Mouse (Mus musculus): ENCODE measurements around the gene Dner. TPM values are rescaled to one million over a fixed set of nuclear protein-coding genes. Genes with fewer than 3 reads are reported as not detected.
"Not testable (repeated sequence)": the region's sequence is repeated elsewhere in the genome, so short reads cannot be mapped to it uniquely, and the experiment has no call there.

Gene Dner
- polyA plus RNA-seq, 1 experiment from 2014 or later, result 28.5 TPM

DNA sequence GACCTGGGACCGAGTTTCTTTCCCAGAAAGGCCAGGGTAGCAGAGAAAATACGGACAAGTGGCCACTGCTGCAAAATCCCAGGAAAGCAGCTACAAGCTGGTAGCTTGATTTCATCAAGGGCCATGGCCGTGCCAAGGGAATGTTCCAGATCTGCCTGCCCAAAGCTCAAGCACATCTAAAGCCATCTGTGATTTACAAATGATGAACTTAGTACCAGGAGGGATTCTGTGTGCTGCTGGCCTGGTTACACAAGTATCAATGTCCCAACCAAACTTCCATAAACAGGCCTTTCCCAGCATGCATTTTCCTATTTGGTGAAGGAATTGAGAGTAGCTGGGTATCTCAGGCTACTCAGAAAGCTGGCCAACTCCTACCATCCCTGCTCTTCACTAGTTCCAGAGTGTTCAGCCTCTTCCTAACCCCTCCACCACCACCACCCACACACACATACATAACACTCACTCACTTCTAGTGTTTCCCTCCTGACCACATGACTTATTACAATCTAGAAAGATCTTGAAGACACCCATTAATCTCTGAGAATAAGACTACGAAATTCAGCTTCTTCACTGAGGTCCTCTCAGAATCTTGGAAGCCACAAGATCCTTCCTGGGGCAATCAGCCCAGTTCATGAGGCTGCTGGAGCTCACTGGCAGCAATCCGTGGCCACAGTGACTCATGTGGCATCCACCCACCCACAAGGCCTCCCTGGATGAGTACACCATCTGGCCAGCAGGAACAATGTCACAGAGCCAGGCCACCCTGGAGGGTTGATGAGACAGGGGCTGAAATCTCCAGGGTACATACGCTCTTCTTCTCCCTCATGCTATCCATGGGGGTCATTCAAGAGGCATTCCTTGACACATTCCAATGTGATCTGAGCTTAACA, 336.2 kb downstream of the Dner start:
- Histone ChIP-seq H3K27me3 (ENCODE audit: control insufficient read depth, insufficient read depth, low read length) (no peaks in the 10 kb centered on the region), H3K4me3 (ENCODE audit: low read depth, low read length) (no peak overlapping the region), H3K27ac (ENCODE audit: low read depth, low read length) (no peak overlapping the region), H3K4me2 (ENCODE audit: low read depth, low read length, severe bottlenecking) (no peak overlapping the region), H3K9ac (ENCODE audit: low read length) (no peak overlapping the region), H3K36me3 (ENCODE audit: control insufficient read depth, insufficient read depth, low read length) (no peaks in the 10 kb centered on the region), H3K9me3 (ENCODE audit: control insufficient read depth, low read length) (no peaks in the 10 kb centered on the region), H3K4me1 (replicated peaks; ENCODE audit: control insufficient read depth, insufficient read depth, low read length) (no peaks in the 10 kb centered on the region)
- ATAC-seq (replicated peaks; ENCODE audit: low FRiP score), result no peak
- 80% methylated on average over 6 of the region's 6 CpGs for WGBS
- no peak for DNase-seq (ENCODE audit: low spot score)

DNA sequence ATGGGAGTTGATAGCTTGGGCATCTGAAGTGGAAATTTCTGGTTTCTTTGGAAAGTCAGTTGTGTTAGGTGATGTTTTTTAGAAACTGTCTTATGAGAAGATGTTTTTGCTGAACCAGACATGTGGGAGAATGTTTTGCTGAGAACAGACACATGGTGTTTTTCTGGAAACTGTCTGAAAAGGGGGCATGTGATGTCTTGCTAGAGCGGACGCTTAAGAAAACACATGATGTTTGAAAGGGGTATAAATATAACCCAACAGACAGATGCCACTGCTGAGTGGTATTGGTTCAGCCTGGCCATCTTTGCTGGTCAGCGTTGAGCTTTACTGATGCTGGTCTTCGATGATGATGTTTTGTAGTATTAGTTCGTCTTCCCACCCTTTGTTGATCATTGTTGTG, 338.8 kb downstream of the Dner start:
- ATAC-seq (replicated peaks; ENCODE audit: low FRiP score), result no peak
- Histone ChIP-seq H3K4me3 (ENCODE audit: low read depth, low read length) (no peak overlapping the region), H3K4me2 (ENCODE audit: low read depth, low read length, severe bottlenecking) (no peak overlapping the region), H3K27ac (ENCODE audit: low read depth, low read length) (no peak overlapping the region), H3K27me3 (ENCODE audit: control insufficient read depth, insufficient read depth, low read length) (no peaks in the 10 kb centered on the region), H3K9me3 (ENCODE audit: control insufficient read depth, low read length) (no peaks in the 10 kb centered on the region), H3K9ac (ENCODE audit: low read length) (no peak overlapping the region), H3K36me3 (ENCODE audit: control insufficient read depth, insufficient read depth, low read length) (no peaks in the 10 kb centered on the region), H3K4me1 (replicated peaks; ENCODE audit: control insufficient read depth, insufficient read depth, low read length) (no peaks in the 10 kb centered on the region)
- WGBS, result 93% methylated on average over 5 of the region's 5 CpGs
- no peak for DNase-seq (ENCODE audit: low spot score)

DNA sequence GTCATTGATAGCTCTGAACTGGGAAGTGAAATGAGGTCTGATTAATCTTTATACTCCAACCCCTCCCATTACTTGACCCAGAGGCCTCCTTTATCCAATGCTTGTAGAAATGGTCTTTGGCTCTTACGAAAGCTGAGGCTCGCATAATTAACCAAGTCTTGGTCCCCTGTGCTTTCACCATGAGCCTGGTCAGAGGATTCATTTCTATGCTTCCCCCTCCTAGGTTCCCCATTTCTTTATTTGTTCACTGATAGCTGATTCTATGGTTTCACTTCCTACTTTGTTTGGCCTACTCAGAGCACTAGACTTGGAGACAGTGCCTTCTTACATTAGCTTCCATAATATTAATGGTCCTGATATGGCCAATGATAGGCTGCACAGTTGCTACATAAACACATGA, 345.8 kb downstream of the Dner start:
- WGBS, result 93% methylated on average over 2 of the region's 2 CpGs
- no peak for ATAC-seq (replicated peaks; ENCODE audit: low FRiP score)

DNA sequence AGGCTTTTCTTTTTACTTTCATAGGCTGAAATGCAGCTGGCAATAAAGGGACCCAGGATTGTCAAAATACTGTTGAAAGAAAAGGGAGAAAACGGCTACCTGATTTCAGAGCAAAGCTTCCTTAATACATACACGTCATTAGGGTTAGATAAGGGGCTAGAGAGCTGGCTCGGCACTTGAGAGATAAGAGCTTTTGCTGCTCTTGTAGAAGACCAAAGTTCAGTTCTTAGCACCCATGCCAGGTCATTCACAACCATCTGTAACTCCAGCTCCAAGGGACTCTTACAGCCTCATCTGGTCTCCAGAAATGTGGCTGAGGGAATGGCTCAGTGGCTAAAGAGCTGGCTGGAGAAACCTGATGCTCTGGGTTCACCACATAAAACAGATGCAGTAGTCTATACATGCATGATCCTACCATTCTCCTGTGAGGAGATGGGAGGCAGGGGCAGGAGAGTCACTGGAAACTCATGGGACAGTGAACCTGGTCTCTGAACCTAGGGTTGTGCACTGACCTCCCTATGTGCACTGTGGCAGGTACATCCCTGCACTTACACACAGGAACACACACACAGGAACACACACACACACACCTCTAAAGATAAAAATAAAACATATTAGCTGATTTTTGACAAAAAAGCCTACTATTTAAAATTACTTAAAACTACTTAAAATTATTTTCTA, 348.1 kb downstream of the Dner start:
- no peak overlapping the region for H3K9ac ChIP-seq (ENCODE audit: low read length)
- H3K9me3 ChIP-seq (ENCODE audit: control insufficient read depth, low read length), result no peaks in the 10 kb centered on the region
- no peak overlapping the region for H3K27ac ChIP-seq (ENCODE audit: low read depth, low read length)
- DNase-seq (ENCODE audit: low spot score), result no peak
- ATAC-seq (replicated peaks; ENCODE audit: low FRiP score), result no peak
- 83% methylated on average over 3 of the region's 3 CpGs for WGBS
- H3K36me3 ChIP-seq (ENCODE audit: control insufficient read depth, insufficient read depth, low read length), result no peaks in the 10 kb centered on the region
- H3K4me3 ChIP-seq (ENCODE audit: low read depth, low read length), result no peak overlapping the region
- H3K27me3 ChIP-seq (ENCODE audit: control insufficient read depth, insufficient read depth, low read length), result no peaks in the 10 kb centered on the region
- no peaks in the 10 kb centered on the region for H3K4me1 ChIP-seq (replicated peaks; ENCODE audit: control insufficient read depth, insufficient read depth, low read length)
- no peak overlapping the region for H3K4me2 ChIP-seq (ENCODE audit: low read depth, low read length, severe bottlenecking)

More for the DNA sequence above, 345.8 kb downstream of the Dner start:
- Histone ChIP-seq H3K4me3 (ENCODE audit: low read depth, low read length) (no peak overlapping the region), H3K36me3 (ENCODE audit: control insufficient read depth, insufficient read depth, low read length) (no peaks in the 10 kb centered on the region), H3K27ac (ENCODE audit: low read depth, low read length) (no peak overlapping the region), H3K9ac (ENCODE audit: low read length) (no peak overlapping the region), H3K9me3 (ENCODE audit: control insufficient read depth, low read length) (no peaks in the 10 kb centered on the region), H3K27me3 (ENCODE audit: control insufficient read depth, insufficient read depth, low read length) (no peaks in the 10 kb centered on the region), H3K4me2 (ENCODE audit: low read depth, low read length, severe bottlenecking) (no peak overlapping the region), H3K4me1 (replicated peaks; ENCODE audit: control insufficient read depth, insufficient read depth, low read length) (no peaks in the 10 kb centered on the region)
- DNase-seq (ENCODE audit: low spot score), result no peak

- not testable (repeated sequence) for H3K4me2 ChIP-seq (ENCODE audit: low read depth, low read length, severe bottlenecking); H3K4me1 ChIP-seq (replicated peaks; ENCODE audit: control insufficient read depth, insufficient read depth, low read length); H3K27me3 ChIP-seq (ENCODE audit: control insufficient read depth, insufficient read depth, low read length); ATAC-seq (replicated peaks; ENCODE audit: low FRiP score); H3K36me3 ChIP-seq (ENCODE audit: control insufficient read depth, insufficient read depth, low read length); H3K9ac ChIP-seq (ENCODE audit: low read length); DNase-seq (ENCODE audit: low spot score); H3K27ac ChIP-seq (ENCODE audit: low read depth, low read length); H3K4me3 ChIP-seq (ENCODE audit: low read depth, low read length); H3K9me3 ChIP-seq (ENCODE audit: control insufficient read depth, low read length)
- 46% methylated on average over 3 of the region's 3 CpGs for WGBS
Measured at GRCm38 (mm10) chr1:84332797-84333196, 363.2 kb downstream of the Dner start.

DNA sequence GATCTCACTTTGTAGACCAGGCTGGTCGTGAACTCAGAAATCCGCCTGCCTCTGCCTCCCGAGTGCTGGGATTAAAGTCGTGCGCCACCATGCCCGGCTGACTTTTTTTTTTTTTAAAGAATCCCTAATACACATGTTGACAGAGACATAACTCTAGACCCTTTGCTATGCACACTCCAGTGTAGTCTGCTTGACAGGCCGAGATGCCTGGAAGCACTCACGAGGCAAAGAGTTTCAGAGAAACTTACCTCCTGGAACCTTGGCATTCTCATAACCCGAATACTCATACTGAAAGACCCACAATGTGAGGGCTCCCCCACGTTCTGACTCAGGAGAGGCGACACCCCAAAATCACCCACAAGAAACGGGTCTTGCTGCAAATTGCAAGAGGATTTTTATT, 364.2 kb downstream of the Dner start:
- not testable (repeated sequence) for H3K9me3 ChIP-seq (ENCODE audit: control insufficient read depth, low read length); H3K36me3 ChIP-seq (ENCODE audit: control insufficient read depth, insufficient read depth, low read length); H3K27me3 ChIP-seq (ENCODE audit: control insufficient read depth, insufficient read depth, low read length); H3K4me1 ChIP-seq (replicated peaks; ENCODE audit: control insufficient read depth, insufficient read depth, low read length); H3K9ac ChIP-seq (ENCODE audit: low read length); H3K4me2 ChIP-seq (ENCODE audit: low read depth, low read length, severe bottlenecking); H3K27ac ChIP-seq (ENCODE audit: low read depth, low read length); ATAC-seq (replicated peaks; ENCODE audit: low FRiP score); DNase-seq (ENCODE audit: low spot score); H3K4me3 ChIP-seq (ENCODE audit: low read depth, low read length)
- WGBS, result 91% methylated on average over 12 of the region's 12 CpGs

DNA sequence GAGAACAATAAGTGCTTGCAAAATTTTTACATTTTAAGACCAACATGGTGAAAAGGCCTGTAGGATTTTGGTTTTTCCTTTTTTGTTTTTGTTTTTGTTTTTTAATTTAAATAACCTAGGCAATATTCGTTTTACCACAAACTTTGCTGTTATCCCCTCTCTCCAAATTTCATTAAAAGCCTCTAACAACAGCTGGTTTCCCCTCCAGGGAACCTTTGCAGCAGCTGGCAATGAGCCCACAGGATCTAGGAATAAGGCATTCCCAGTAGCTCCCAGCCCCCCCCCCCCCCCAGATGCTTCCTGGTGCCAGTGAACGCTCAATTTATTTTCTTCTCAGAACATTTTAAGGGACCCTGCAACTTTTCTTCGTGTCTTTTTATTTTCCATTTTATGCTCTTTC, 370.7 kb downstream of the Dner start:
- H3K36me3 ChIP-seq (ENCODE audit: control insufficient read depth, insufficient read depth, low read length), result no peaks in the 10 kb centered on the region
- ATAC-seq (replicated peaks; ENCODE audit: low FRiP score), result no peak
- no peak overlapping the region for H3K27ac ChIP-seq (ENCODE audit: low read depth, low read length)
- no peaks in the 10 kb centered on the region for H3K4me1 ChIP-seq (replicated peaks; ENCODE audit: control insufficient read depth, insufficient read depth, low read length)
- no peak overlapping the region for H3K4me2 ChIP-seq (ENCODE audit: low read depth, low read length, severe bottlenecking)
- no peak for DNase-seq (ENCODE audit: low spot score)
- WGBS, result 68% methylated on average over 3 of the region's 3 CpGs
- no peak overlapping the region for H3K4me3 ChIP-seq (ENCODE audit: low read depth, low read length)
- no peak overlapping the region for H3K9ac ChIP-seq (ENCODE audit: low read length)
- H3K27me3 ChIP-seq (ENCODE audit: control insufficient read depth, insufficient read depth, low read length), result no peaks in the 10 kb centered on the region
- no peaks in the 10 kb centered on the region for H3K9me3 ChIP-seq (ENCODE audit: control insufficient read depth, low read length)

DNA sequence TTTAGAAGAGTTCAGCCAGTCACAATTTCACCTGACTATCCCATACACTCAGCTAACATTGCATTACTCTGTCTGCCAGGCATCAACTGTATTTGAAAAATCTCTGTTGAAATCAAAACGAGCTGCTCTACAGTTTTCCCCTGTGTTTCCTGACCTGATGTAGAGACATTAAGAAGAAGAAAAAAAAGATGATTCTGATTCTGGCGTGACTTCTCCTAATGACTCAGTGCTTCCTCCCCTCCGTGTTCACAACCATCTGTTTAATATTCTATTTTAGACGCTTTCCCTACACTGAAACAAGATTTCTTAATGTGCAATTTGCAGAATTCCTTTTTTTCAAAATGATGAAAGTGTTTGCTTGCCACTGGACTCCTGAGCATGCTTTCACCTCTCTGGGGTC, 374.7 kb downstream of the Dner start:
- no peak overlapping the region for H3K4me3 ChIP-seq (ENCODE audit: low read depth, low read length)
- DNase-seq (ENCODE audit: low spot score) (no peak), ATAC-seq (replicated peaks; ENCODE audit: low FRiP score) (no peak)
- H3K4me1 ChIP-seq (replicated peaks; ENCODE audit: control insufficient read depth, insufficient read depth, low read length), result no peaks in the 10 kb centered on the region
- no peak overlapping the region for H3K4me2 ChIP-seq (ENCODE audit: low read depth, low read length, severe bottlenecking)
- H3K36me3 ChIP-seq (ENCODE audit: control insufficient read depth, insufficient read depth, low read length), result no peaks in the 10 kb centered on the region
- H3K9me3 ChIP-seq (ENCODE audit: control insufficient read depth, low read length), result no peaks in the 10 kb centered on the region
- no peaks in the 10 kb centered on the region for H3K27me3 ChIP-seq (ENCODE audit: control insufficient read depth, insufficient read depth, low read length)
- H3K9ac ChIP-seq (ENCODE audit: low read length), result no peak overlapping the region
- H3K27ac ChIP-seq (ENCODE audit: low read depth, low read length), result no peak overlapping the region
- WGBS, result 81% methylated on average over 4 of the region's 4 CpGs

Measured in forebrain, embryonic 11.5 days (tissue).